Mouse (Mus musculus) cerebellum, adult 2 months (tissue): Measurements from ENCODE around the gene Stxbp6.

ENCODE experiments used
- CTCF ChIP-seq: fragments of 200-500 bp; IDR thresholded peaks from 2 replicates; pipeline ENCODE4 v1.5.1; 2011; ENCODE audit warnings: low read depth, mild to moderate bottlenecking, control low read depth, low read length, moderate library complexity, borderline replicate concordance; ENCODE audit not compliant: insufficient read depth
- POLR2A ChIP-seq: fragments of 200-500 bp; IDR thresholded peaks from 2 replicates; pipeline ENCODE4 v1.6.1; 2011; ENCODE audit warnings: low read length, control low read depth, borderline replicate concordance; ENCODE audit not compliant: insufficient read depth

DNA sequence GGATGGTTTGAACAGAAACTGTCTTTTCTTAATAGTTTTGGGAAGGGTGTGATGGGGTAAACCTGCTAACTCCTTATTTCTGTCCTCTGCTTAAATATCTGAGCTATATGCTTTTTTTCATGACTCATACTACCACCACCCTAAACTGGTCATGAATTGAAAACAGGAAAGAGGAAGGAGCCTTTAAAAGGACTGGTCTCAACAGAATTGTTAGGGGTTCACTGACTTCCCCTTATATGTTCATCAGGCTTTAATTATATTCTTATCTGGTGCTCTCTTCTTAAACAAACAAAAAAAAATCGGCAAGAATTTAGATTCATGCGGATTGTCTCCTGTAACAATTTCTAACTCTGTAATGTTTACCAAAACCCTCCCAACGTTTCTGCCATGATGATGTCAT, 17.9 kb upstream of the Stxbp6 start:
- TF ChIP-seq CTCF (no peak), POLR2A (no peak)
